Mouse (Mus musculus) G1E-ER4 (cell line): Measurements from ENCODE around the gene Thy1. TPM values are rescaled to one million over a fixed set of nuclear protein-coding genes. Genes with fewer than 3 reads are reported as not detected.

ENCODE experiments used
- GATA1 ChIP-seq: IDR thresholded peaks from one replicate; pipeline ENCODE4 v1.8.0; 2012; ENCODE audit warnings: low read length, inconsistent platforms
- polyA plus RNA-seq: library from polyadenylated mRNA; stranded (reverse); fragments of >175 nt; gene quantifications from 2 replicates; pipeline ENCODE4 v1.2.3, GENCODE M21; 2012

The Thy1 gene
- polyA plus RNA-seq = not detected in 2 replicates

GRCm38 (mm10) chr9:44042836-44043707 is at the start of gene Thy1:
Thy1 (plus strand) TSS chr9:44043384.
- TF ChIP-seq GATA1 = no peak

- TF ChIP-seq GATA1 = no peak
These were observed 45.5 kb upstream of the Thy1 start for GRCm38 (mm10) chr9:43997681-43998080.

- TF ChIP-seq GATA1 = no peak
These were observed 44.3 kb upstream of the Thy1 start for GRCm38 (mm10) chr9:43998851-43999250.

- no peak for TF ChIP-seq GATA1
These were observed 38.8 kb upstream of the Thy1 start for GRCm38 (mm10) chr9:44004362-44004761.

GRCm38 (mm10) chr9:44005305-44005704 is 37.9 kb upstream of the Thy1 start:
- TF ChIP-seq GATA1 = no peak

- TF ChIP-seq GATA1 = no peak
These were observed 35.9 kb upstream of the Thy1 start for GRCm38 (mm10) chr9:44007323-44007722.

- TF ChIP-seq GATA1 = no peak
These were observed 35.2 kb upstream of the Thy1 start for GRCm38 (mm10) chr9:44007991-44008390.

GRCm38 (mm10) chr9:44010900-44011299 is 32.3 kb upstream of the Thy1 start:
- no peak for TF ChIP-seq GATA1

GRCm38 (mm10) chr9:44011668-44012067 is 31.5 kb upstream of the Thy1 start:
- no peak for TF ChIP-seq GATA1

- TF ChIP-seq GATA1 = no peak
These were observed 31.0 kb upstream of the Thy1 start for GRCm38 (mm10) chr9:44012164-44012563.

- TF ChIP-seq GATA1 = no peak
These were observed 30.4 kb upstream of the Thy1 start for GRCm38 (mm10) chr9:44012761-44013301.

- TF ChIP-seq GATA1 = no peak
These were observed 29.4 kb upstream of the Thy1 start for GRCm38 (mm10) chr9:44013781-44014180.

GRCm38 (mm10) chr9:44016304-44016703 is 26.9 kb upstream of the Thy1 start:
- TF ChIP-seq GATA1 = no peak

GRCm38 (mm10) chr9:44017846-44018245 is 25.3 kb upstream of the Thy1 start:
- no peak for TF ChIP-seq GATA1

GRCm38 (mm10) chr9:44020001-44020400 is 23.2 kb upstream of the Thy1 start:
- no peak for TF ChIP-seq GATA1

- TF ChIP-seq GATA1 = no peak
These were observed 20.9 kb upstream of the Thy1 start for GRCm38 (mm10) chr9:44022100-44022847.
